Mouse (Mus musculus) neural tube, embryonic 14.5 days (tissue): ENCODE measurements around the gene Bcl2. TPM values are rescaled to one million over a fixed set of nuclear protein-coding genes. Genes with fewer than 3 reads are reported as not detected.
"Not testable (repeated sequence)": the region's sequence is repeated elsewhere in the genome, so short reads cannot be mapped to it uniquely, and the experiment has no call there.

Experiments used
- ATAC-seq: fragments of 200-750 bp; cut with Nextera tagmentation; 2 replicates; pipeline ENCODE4 v1.8.0; 2017; ENCODE audit warnings: low read depth, mild to moderate bottlenecking, moderate TSS enrichment, moderate library complexity
- H3K27ac ChIP-seq: fragments of 300-500 bp; sonication (generic); 2 replicates; pipeline ENCODE4 v1.5.1; 2014; ENCODE audit warnings: low read depth, mild to moderate bottlenecking, control low read depth, low read length, moderate library complexity, mixed read lengths
- H3K27me3 ChIP-seq: fragments of 300-500 bp; sonication (generic); 2 replicates; pipeline ENCODE4 v1.6.1; 2014; ENCODE audit warnings: low read length; ENCODE audit not compliant: control insufficient read depth, insufficient read depth
- H3K36me3 ChIP-seq: fragments of 300-500 bp; sonication (generic); 2 replicates; pipeline ENCODE4 v1.6.1; 2014; ENCODE audit warnings: low read length, mixed read lengths; ENCODE audit not compliant: control insufficient read depth, insufficient read depth
- H3K4me1 ChIP-seq: fragments of 300-500 bp; sonication (generic); 2 replicates; pipeline ENCODE4 v1.6.1; 2014; ENCODE audit warnings: low read length; ENCODE audit not compliant: control insufficient read depth, insufficient read depth
- H3K4me2 ChIP-seq: fragments of 300-500 bp; sonication (generic); 2 replicates; pipeline ENCODE4 v1.6.1; 2014; ENCODE audit warnings: mild to moderate bottlenecking, low read depth, low read length, control low read depth
- H3K4me3 ChIP-seq: fragments of 300-500 bp; sonication (generic); 2 replicates; pipeline ENCODE4 v1.5.1; 2014; ENCODE audit warnings: low read depth, low read length, control low read depth, mixed read lengths
- H3K9ac ChIP-seq: fragments of 300-500 bp; sonication (generic); replicated peaks from 2 replicates; pipeline ENCODE4 v1.6.1; 2014; ENCODE audit warnings: low read depth, mild to moderate bottlenecking, control low read depth, low read length, mixed read lengths
- H3K9me3 ChIP-seq: fragments of 300-500 bp; sonication (generic); 2 replicates; pipeline ENCODE4 v1.6.1; 2016; ENCODE audit warnings: low read length; ENCODE audit not compliant: control insufficient read depth
- WGBS: fragments of 180-500 bp; shearing (Covaris S2); extraction: QIAGEN DNeasy Blood & Tissue Kit; methylation state at CpG from one replicate; pipeline ENCODE4 v1.1.7; 2014; 5-methylcytosine and 5-hydroxymethylcytosine counted together
- polyA plus RNA-seq: library from polyadenylated mRNA; unstranded; fragments of >200 nt; fragmentation: Nextera tagmentation; extraction: Ambion mirVana; gene quantifications from 2 replicates; pipeline ENCODE4 v1.2.1, GENCODE M21; 2014

Gene Bcl2
- polyA plus RNA-seq, 1 experiment from 2014 or later, result 14.2 TPM

DNA sequence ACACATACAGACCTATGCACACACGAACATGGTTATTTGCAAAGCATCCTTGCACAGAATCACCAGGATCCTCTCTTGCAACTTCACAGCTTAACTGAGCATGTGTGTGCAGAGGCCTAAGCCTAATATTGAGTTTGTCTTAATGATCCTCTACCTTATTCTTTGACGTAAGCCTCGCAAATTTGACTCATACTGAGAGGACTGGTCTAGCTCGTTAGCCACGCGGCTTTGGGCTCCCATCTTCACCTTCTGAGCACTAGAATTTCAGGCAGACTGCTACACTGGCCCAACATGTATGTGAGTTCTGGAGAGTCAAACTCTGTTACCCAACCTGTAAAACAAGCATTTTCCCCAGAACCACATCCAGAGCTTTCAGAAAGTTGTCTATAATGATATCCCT lies 28.9 kb upstream of the Bcl2 start:
- H3K36me3 ChIP-seq, result 0 out of 2 replicates have a peak, but pooled peaks cover 7% of the 10 kb centered on the region
- 94% methylated on average over 6 of the region's 6 CpGs for WGBS
- no peak overlapping the region for H3K9ac ChIP-seq

DNA sequence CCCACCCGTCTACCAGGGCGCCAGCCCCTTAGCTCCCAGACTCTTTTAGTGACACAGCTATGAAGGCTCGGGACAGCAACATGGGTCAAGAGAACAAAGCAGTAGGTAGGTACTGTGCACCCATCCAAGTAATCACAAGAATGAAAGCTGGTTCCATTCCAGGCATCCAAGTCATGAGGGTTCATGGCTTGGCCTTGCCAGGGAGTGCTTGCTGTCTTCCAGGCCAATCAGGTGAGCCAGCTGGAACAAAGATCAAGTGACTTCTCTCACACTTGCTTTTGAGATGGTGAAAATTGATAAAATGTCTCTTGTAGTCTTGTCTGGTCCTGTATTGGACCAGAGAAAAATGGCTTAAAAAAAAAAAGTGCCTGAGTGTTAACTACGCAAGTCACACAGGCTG lies 26.7 kb upstream of the Bcl2 start:
- no peaks in the 10 kb centered on the region for H3K9me3 ChIP-seq
- 93% methylated on average over 4 of the region's 4 CpGs for WGBS
- no peak overlapping the region for H3K4me2 ChIP-seq
- H3K36me3 ChIP-seq, result no peaks in the 10 kb centered on the region
- H3K27ac ChIP-seq, result no peak overlapping the region
- H3K27me3 ChIP-seq, result no peaks in the 10 kb centered on the region
- no peak overlapping the region for H3K4me3 ChIP-seq
- H3K9ac ChIP-seq, result no peak overlapping the region
- no peaks in the 10 kb centered on the region for H3K4me1 ChIP-seq
- no peak for ATAC-seq

More for the DNA sequence above, 28.9 kb upstream of the Bcl2 start:
- ATAC-seq, result no peak
- H3K27me3 ChIP-seq, result no peaks in the 10 kb centered on the region
- no peak overlapping the region for H3K27ac ChIP-seq
- no peaks in the 10 kb centered on the region for H3K9me3 ChIP-seq
- no peak overlapping the region for H3K4me2 ChIP-seq
- no peaks in the 10 kb centered on the region for H3K4me1 ChIP-seq
- no peak overlapping the region for H3K4me3 ChIP-seq

- no peaks in the 10 kb centered on the region for H3K36me3 ChIP-seq
- WGBS, result 91% methylated on average over 5 of the region's 5 CpGs
- no peak for ATAC-seq
- no peak overlapping the region for H3K4me3 ChIP-seq
- no peak overlapping the region for H3K27ac ChIP-seq
- no peaks in the 10 kb centered on the region for H3K27me3 ChIP-seq
- no peak overlapping the region for H3K9ac ChIP-seq
- no peaks in the 10 kb centered on the region for H3K4me1 ChIP-seq
- no peak overlapping the region for H3K4me2 ChIP-seq
- H3K9me3 ChIP-seq, result no peaks in the 10 kb centered on the region
Observed at GRCm38 (mm10) chr1:106739810-106740209, 25.7 kb upstream of the Bcl2 start.

DNA sequence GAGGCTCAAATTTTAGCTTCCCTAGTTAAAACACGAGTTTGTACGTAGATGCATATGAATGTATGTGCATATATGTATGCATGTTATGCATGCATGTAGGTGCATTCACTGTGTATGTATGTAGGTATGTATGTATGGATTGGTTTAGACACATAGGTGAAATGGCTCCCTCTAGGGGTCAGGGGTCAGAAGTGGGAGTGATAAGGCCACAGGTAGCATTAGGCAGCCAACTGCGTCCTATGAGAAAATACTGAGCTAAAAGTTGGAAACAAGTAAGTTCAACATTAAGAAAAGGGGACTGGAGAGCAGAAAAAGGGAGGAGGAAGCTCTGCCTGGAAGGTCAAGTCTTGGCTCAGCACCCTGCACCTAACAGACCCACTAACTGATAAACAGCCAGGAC lies 24.0 kb upstream of the Bcl2 start:
- H3K27me3 ChIP-seq, result no peaks in the 10 kb centered on the region
- 84% methylated on average over 3 of the region's 3 CpGs for WGBS
- H3K9me3 ChIP-seq, result no peaks in the 10 kb centered on the region
- no peak overlapping the region for H3K4me3 ChIP-seq
- ATAC-seq, result no peak
- no peaks in the 10 kb centered on the region for H3K4me1 ChIP-seq
- no peaks in the 10 kb centered on the region for H3K36me3 ChIP-seq
- H3K27ac ChIP-seq, result no peak overlapping the region
- H3K9ac ChIP-seq, result no peak overlapping the region
- H3K4me2 ChIP-seq, result no peak overlapping the region

GRCm38 (mm10) chr1:106736211-106736610 lies 22.1 kb upstream of the Bcl2 start:
- H3K27me3 ChIP-seq, result no peaks in the 10 kb centered on the region
- H3K9me3 ChIP-seq, result no peaks in the 10 kb centered on the region
- no peak overlapping the region for H3K4me2 ChIP-seq
- H3K4me3 ChIP-seq, result no peak overlapping the region
- ATAC-seq, result no peak
- H3K4me1 ChIP-seq, result no peaks in the 10 kb centered on the region
- H3K36me3 ChIP-seq, result no peaks in the 10 kb centered on the region
- no peak overlapping the region for H3K9ac ChIP-seq
- WGBS, result 93% methylated on average over 8 of the region's 8 CpGs
- no peak overlapping the region for H3K27ac ChIP-seq

DNA sequence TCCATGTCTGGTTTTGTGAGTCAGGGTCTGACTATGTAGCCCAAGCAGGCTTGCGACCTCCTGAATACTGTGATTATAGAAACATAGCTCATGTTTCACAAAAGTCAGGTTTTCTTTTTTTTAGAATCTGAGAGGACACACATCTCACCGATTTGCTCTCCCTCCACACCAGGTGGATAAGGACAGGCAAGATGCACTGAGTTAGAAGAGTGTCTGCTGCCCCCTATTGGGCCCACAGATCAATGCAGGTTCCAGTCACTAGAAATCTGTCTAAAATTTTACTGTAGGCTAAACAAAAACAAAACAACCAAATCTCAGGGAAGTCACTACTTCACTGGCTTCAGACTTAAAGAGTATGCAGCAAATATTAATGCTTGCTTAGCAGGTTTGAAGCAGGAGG lies 21.5 kb upstream of the Bcl2 start:
- Histone ChIP-seq H3K4me3 (no peak overlapping the region), H3K27ac (no peak overlapping the region), H3K27me3 (no peaks in the 10 kb centered on the region), H3K4me2 (no peak overlapping the region), H3K9me3 (no peaks in the 10 kb centered on the region), H3K36me3 (no peaks in the 10 kb centered on the region), H3K4me1 (no peaks in the 10 kb centered on the region), H3K9ac (no peak overlapping the region)
- WGBS, result 66% methylated on average over 2 of the region's 2 CpGs
- no peak for ATAC-seq

- Histone ChIP-seq H3K27ac (no peak overlapping the region), H3K4me3 (no peak overlapping the region), H3K4me1 (no peaks in the 10 kb centered on the region), H3K9me3 (no peaks in the 10 kb centered on the region), H3K27me3 (no peaks in the 10 kb centered on the region), H3K36me3 (no peaks in the 10 kb centered on the region), H3K4me2 (no peak overlapping the region), H3K9ac (no peak overlapping the region)
- no peak for ATAC-seq
- 25% methylated on average over 5 of the region's 5 CpGs for WGBS
Observed at GRCm38 (mm10) chr1:106722061-106722460, 8.0 kb upstream of the Bcl2 start.

DNA sequence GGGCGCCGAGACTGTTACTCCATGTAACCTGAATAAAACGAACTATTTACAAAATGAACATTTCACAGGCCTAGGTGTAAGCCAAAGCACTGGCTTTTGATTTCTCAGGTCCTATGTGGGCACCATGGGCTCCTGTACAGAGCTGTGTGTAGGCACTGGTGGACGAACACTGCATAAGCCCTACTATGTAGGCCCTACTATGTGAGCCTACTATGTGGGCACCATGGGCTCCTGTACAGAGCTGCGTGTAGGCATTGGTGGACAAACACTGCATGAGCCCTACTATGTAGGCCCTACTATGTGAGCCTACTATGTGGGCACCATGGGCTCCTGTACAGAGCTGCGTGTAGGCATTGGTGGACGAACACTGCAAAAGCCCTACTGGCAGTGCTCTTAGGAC lies 3.7 kb upstream of the Bcl2 start:
- not testable (repeated sequence) for H3K27ac ChIP-seq, H3K36me3 ChIP-seq, ATAC-seq, H3K4me1 ChIP-seq, H3K9me3 ChIP-seq, H3K27me3 ChIP-seq, H3K4me3 ChIP-seq, H3K9ac ChIP-seq, H3K4me2 ChIP-seq
- 82% methylated on average over 7 of the region's 7 CpGs for WGBS

- H3K27ac ChIP-seq, result no peak overlapping the region
- H3K36me3 ChIP-seq, result no peaks in the 10 kb centered on the region
- H3K4me2 ChIP-seq, result no peak overlapping the region
- ATAC-seq, result no peak
- WGBS, result 32% methylated on average over 7 of the region's 7 CpGs
- H3K4me3 ChIP-seq, result no peak overlapping the region
- H3K4me1 ChIP-seq, result peaks cover 8% of the 10 kb centered on the region; the same call in 1 of the 2 replicates
- no peaks in the 10 kb centered on the region for H3K9me3 ChIP-seq
- H3K9ac ChIP-seq, result no peak overlapping the region
- no peaks in the 10 kb centered on the region for H3K27me3 ChIP-seq
Observed at GRCm38 (mm10) chr1:106717071-106717601, 3.1 kb upstream of the Bcl2 start.
